Mouse (Mus musculus) ovary, adult 18-20 months (tissue): ENCODE data around the gene Slc29a1.

Source experiments
- DNase-seq: peaks from one replicate; pipeline ENCODE4 v3.0.0; 2022; ENCODE audit warnings: low spot score, mixed read lengths

Slc29a1 gene

DNA sequence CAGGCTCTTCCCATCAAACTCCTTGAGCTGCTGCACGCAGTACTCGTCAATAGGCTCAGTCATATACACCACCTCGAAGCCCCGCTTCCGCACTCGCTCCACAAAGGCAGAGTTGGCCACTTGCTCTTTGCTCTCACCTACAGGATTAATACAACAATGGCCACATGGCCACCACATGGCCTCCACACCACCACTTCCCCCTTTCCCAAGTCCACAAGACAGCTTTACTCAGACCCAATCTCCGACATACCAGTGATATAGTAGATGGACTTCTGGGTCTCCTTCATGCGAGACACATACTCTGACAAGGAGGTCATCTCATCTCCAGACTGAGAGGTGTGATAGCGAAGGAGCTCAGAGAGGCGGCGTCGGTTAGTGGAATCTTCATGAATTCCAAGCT is 30.4 kb downstream of the Slc29a1 start:
- DNase-seq = no peak

DNA sequence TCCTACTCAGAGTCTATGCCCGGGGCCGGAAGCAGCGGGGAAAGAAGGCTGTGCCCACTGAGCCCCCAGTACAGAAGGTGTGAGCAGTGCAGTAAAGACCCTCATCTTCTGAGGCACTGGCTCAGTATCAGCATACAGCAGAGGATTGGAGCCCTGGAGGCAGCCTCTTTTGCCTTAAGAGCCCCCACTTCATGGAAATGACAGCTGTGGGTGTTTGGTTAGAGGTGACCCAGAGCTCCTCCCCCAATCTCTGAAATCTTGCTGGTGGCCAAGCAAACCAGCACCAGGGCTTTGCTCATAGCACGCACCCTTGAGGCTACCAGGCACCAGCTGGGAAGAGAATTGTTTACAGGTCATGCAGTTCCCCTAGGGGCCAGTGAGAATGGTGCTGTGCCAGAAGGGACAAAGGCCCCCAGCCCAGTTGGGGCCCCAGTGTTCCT is 32.2 kb downstream of the Slc29a1 start:
- no peak for DNase-seq

DNA sequence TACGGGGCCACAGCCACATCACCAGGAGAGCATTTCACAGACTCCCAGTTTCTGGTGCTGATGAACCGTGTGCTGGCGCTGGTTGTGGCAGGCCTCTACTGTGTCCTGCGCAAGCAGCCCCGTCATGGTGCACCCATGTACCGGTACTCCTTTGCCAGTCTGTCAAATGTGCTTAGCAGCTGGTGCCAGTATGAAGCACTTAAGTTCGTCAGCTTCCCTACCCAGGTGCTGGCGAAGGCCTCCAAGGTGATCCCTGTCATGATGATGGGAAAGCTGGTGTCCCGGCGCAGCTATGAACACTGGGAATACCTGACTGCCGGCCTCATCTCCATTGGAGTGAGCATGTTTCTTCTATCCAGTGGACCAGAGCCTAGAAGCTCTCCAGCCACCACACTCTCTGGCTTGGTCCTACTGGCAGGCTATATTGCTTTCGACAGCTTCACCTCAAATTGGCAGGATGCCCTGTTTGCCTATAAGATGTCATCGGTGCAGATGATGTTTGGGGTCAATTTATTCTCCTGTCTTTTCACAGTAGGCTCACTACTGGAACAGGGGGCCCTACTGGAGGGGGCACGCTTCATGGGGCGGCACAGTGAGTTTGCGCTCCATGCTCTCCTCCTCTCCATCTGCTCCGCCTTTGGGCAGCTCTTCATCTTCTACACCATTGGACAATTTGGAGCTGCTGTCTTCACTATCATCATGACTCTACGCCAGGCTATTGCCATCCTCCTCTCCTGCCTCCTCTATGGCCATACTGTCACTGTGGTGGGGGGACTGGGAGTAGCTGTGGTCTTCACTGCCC is 32.8 kb downstream of the Slc29a1 start:
- no peak for DNase-seq

DNA sequence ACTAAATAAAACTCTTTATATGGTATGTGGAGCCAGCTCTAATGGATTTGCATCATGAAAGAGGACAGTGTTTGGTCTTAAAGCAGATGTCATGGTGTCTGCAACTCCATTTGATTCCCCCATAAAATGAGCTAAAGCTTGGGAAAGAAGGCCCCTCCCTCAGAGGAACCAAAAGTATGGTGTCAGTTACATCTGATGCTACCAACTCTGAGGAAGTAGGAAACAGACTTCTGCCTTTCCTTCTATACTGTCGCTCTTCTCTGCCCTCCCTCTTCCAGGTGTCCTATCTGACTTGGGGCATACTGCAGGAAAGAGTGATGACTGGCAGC is 33.4 kb downstream of the Slc29a1 start:
- no peak for DNase-seq

DNA sequence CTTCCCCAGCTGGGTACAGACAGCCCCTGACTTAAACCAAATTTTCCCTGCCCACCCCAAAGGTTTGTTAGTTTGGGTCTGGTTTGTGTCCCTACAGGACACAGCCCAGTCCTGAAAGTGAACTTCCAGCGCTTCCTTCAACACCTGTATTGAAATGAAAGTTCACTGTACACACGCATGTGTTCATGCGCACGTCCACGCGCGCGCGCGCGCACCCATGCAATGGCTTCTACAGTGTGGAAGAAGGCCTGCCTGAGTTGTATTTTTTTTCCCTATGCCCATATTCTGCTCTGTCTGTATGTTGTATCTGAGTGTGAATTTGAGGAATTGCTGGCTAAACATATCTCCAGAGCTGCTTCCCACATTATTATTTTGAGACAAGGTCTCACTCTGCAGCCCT is 34.3 kb downstream of the Slc29a1 start:
- DNase-seq = no peak

DNA sequence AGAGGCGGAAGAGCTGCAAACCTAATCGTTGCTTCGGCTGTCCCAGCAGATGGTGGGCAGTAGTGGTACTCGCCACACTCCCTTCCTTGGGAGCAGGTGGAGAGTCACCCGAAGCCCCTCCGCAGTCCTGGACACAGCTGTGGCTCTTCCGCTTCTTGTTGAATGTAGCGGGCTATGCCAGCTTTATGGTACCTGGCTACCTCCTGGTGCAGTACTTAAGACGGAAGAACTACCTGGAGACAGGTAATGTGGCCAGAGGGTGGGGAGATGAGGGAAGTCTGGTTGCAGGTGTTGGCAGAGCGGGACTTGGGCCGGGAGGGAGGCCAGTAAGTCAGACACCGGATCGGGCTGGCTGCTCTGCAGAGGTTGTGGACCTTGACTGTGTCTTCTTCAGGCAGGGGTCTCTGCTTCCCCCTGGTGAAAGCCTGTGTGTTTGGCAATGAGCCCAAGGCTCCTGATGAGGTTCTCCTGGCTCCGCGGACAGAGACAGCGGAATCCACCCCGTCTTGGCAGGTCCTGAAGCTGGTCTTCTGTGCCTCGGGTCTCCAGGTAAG is 34.8 kb downstream of the Slc29a1 start:
- DNase-seq = no peak

DNA sequence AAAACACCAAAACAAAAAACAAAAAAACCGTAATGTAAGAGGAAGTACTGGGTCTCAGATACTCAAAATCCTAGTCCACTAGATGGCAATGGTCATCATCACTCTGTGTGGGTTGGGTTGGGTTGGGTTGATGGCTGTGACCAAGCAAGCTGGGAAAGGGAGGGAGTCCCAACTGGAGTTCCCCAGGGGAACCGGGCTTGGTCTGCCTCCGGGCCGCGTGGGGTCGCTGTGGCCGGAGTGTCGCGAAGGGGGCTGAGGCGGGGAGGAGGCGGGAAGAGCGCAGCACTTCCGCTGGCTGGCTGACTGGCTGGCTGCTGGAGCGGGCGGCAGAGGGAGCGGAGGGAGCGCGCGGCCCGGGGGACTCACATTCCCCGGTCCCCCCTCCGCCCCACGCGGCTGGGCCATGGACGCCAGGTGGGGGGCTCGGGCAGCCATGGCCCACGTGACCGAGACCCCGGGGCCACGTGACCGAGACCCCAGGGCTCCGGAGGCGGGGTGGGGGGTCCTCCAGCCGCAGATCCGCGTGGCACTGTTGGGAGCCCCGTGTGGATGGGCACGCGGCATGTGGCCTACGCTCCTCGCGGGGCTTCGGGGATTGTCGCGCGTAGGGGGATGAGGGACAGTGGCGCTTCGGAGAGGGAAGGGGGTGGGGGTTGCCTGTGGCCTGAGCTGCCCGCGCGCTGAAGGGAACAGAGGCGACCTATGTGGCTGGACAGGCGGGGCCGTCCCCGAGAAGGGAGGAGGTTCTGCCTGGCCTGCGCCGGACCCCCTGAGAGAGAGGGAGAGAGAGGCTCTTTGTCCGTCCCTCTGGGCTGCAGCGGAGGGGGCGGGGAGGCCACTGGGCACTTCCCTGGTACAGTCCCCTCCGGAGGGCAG is 35.5 kb downstream of the Slc29a1 start, which contains the start of gene Slc35b2:
Gene Slc35b2, plus strand, starts transcription at position 220 of the 876 bp plus-strand sequence.
- peak; percentile 91 for DNase-seq

DNA sequence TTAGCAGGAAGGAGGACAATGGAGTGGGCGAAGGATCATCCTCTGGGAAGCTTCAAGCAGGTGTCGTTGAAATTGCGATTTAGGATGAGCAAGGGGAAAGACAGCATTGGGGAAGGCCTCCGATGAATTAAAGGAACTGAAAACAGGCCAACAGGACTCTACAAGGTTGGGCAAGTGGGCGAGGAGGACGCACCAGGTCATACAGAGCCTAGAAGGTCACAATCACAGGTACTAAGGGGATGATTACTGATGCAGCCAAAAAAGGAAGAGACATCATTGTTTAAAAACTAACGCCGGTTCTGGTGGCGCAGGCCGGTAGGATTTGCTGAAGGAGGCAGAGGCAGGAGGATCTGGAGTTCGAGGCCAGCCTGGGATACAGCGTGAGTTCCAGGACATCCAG is 36.2 kb downstream of the Slc29a1 start:
- no peak for DNase-seq

DNA sequence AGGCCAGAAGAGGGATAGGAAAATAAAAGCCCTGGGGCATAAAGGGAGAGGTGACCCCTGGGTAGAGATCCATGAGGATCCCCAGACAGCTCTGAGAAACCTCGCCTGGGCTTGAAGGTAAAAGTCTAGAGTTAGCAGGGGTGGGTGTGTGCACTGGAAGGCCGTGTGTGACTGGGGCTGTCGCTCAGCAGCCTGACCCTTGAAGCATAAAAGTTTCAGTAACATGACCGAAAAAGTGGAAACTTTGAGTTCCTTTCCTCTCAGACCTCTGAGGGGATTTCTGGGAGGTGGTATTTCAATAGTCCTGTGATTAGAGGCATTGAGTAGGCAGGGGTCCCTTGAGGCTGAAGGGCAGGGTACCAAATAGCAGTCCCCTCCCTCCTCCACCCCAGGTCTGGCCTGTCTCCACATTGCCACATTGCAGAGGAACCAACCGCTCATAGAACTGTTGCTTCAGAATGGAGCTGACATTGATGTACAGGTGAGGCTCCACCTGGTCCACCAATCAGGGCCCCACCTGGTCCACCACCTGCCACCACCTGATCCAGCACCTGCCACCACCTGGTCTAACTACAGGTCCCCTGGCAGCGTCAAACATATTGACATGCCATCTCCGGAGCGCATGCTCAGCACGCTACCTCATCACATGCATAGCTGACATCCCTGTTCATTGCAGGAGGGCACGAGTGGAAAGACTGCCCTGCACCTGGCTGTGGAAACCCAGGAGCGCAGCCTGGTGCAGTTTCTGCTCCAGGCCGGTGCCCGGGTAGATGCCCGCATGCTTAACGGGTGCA is 39.5 kb downstream of the Slc29a1 start:
- no peak for DNase-seq

DNA sequence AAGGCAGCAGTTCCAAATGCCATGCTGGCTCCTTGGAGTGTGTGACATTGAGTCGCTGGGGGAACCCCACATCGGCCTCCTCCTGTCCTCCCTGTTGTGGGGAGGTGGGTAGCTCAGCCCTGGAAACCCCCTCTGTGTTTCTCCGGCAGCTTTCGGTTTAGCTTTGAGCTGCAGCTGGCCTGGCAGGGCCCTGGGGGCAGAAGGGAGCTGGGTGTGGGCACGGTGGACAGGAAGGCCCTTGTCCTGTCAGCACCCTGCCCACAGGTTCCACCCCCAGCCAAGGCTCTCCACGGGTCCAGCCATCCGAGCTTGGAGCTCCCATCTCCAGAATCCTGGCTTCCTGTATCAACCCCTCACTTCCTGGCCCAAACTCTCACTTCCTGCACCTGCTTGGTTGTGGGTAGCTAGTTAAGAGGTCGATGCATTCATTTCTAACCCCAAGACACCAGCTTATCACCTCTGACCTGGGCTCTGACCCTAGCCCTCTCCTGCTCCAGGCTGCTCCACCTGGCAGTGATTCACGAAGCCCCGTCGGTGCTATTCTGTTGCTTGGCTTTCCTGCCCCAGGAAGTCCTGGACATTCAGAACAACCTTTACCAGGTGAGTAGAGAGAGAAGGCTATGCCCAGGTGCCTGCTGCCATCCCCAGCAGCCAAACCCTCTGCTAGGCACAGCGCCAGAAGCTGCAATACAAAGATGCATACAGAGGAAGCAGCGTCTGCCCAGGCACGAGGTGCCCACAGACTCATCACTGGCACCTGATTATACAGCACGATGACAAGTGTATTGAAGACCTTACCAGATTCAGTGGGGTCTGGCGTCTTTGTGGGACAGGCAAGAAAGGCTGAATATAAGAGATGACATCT is 41.2 kb downstream of the Slc29a1 start:
- DNase-seq = no peak

DNA sequence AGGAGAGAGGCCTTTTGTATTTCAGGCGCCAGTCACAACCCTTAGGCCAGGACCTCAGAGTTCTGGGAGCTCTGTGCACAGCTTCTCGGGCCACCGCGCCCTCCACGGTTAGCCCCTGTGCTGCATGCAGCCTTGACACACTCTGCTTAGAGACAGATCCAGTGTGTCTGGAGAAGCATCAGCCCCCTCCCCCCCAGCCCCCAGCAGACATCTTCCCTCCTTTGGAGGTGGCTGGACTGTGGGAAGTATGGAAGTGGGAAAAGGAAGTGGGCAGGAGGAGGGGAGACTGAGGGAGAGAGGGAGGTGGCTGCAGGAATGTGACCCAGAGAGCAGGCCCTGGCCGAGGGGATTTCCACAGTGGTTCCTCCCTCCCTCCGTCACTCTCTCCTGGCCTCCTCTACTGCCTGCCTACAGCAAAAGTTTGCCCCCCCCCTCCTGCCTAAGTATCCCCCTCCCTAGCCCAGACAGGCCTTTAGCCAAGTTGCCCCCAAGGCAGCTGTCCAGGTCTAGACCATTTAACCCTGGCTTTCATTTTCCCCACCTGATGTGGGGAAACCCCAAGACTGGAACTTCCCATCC is 42.1 kb downstream of the Slc29a1 start:
- no peak for DNase-seq

DNA sequence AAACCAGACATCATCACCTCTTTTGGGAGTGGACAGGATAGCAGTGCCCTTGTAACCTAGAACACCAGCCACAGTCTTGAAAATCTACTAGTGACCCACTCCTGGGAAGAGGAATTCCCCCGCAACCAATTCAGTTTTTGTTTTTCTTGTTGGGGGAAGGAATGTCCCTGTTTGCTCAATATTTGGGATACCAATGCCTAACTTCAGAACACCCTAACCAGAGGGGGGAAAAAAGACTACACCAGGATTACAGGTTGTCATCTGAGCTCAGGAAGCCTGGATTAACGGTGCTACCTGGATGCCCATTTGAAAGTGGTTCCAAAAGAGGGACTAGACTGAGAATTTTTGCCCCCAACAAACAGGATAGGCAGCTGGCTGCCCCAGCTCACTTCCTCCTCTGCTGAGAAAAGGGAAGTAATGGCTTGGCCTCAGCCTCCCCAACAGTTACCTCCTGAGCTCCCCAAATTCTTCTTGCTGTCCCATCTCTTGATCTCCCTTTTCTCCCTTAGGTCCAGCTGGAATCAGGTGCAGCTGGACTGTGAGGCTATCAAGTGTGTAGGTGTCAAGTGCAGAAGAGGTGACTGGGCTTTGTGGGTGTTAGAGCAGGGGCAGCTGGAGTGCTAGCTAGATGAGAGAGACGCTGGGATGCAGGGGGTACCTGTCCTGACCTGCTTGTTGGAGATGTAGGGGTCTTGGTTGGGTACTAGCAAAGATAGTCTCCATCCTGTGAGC is 42.7 kb downstream of the Slc29a1 start:
- DNase-seq = no peak

DNA sequence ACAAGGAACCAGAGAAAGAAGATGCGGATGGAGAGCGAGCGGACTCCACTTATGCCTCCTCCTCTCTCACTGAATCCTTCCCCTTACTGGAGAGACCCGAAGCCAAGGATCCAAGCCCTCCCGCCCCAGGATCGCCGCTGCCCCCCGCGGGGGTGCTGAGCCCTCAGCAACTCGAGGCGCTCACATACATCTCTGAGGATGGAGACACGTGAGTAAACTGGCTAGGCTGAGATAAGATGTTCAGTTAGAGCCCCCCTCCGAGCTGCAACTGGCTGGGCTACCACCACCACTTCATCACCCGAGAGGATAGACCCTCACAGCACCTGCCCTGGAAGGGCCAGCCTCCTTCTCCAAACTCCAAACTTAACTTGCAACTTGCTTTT is 43.3 kb downstream of the Slc29a1 start:
- no peak for DNase-seq

DNA sequence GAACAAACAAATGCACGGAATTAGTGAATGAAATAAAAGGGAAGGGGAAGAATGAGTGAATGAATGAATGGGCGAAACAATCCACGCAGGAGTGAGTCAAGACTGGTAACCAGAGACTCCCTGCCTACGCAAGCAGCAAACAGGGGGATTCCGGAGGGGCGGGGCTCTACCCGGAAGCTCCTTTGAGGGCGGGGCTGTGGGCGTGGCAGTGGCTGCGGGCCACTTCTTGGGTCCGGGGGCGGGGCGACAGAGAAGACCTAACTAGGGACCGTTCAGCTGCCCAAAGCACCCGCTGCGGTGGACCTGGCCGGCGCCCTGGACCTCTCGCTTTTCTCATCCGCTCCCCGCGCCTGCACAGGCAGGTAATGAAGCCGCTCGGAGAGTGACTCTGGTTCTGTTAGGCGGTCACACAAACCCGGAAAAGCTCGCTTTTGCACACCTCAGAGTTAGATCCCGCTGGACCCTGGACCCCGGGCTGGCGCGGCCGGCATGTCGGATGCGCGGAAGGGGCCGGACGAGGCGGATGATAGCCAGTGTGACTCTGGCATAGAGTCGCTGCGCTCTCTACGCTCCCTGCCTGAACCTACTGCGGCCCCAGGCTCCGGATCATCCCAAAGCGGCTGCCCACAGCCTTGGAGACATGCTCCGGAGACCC is 43.8 kb downstream of the Slc29a1 start, which contains the start of gene Nfkbie:
Gene Nfkbie, plus strand, starts transcription at position 252 of the 655 bp plus-strand sequence.
- peak; percentile 91 for DNase-seq

DNA sequence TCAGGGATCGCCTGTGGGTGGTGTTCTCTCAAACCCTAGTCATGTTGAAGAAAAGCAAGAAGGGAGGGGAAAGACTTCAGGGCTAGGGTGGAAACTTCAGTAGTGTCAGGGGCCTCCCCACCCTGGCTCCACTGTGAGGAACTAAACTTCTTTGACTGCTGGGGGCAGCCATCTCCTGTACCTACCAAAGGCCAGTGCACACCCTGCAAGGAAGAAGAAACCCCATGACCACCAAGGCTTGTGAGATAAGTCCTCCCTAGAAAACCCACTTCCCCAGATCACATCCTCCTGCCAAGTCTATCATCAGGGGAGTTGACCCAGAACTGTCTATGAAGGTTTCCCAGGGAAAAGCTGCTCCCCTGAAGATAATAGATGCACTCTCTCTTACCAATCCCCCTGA is 45.0 kb downstream of the Slc29a1 start:
- DNase-seq = no peak

DNA sequence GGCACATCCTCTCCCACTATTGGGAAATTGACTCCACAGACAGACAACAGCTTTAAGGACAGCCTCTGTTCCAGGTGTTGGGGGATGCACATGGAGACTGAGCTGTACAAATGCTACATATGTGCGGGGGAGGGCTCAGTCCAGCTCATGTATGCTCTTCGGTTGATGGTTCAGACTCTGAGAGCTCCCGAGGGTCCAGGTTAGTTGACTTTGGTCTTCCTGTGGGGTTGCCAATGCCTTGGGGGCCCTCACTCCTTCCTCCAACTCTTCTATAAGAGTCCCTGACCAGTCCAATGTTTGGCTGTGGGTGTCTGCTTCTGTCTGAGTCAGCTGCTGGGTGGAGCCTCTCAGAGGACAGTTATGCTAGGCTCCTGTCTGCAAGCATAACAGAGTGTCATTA is 46.3 kb downstream of the Slc29a1 start:
- DNase-seq = no peak

DNA sequence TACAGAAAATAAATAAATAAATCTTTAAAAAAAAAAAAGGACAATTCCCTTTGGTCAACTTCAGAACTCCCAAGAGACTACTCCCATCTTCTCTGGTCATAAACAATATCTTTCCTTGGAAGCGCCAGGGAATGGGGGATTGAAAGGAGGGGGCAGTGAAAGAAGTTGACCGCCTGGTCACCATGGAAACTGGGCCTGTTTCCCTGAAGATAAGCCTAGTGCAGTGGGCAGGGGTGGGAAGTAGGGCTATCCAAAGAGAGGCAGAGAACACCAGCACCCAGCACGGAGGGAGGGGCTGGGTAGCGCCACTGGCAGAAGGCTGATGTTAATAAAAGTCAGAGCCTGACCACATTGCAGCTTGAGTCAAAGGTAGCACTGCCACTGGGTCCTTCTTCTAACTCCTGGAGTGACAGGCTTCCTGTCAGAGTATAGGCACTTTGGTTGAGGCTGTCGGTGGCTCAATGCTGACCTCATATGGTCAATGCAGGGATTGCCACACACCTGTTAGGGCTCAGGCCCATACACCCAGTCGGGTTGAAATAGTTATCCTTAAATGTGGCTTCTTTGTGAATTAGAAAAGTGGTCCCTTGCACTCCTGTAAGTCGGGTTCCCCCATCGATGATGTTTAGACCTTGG is 47.5 kb downstream of the Slc29a1 start:
- DNase-seq = no peak

DNA sequence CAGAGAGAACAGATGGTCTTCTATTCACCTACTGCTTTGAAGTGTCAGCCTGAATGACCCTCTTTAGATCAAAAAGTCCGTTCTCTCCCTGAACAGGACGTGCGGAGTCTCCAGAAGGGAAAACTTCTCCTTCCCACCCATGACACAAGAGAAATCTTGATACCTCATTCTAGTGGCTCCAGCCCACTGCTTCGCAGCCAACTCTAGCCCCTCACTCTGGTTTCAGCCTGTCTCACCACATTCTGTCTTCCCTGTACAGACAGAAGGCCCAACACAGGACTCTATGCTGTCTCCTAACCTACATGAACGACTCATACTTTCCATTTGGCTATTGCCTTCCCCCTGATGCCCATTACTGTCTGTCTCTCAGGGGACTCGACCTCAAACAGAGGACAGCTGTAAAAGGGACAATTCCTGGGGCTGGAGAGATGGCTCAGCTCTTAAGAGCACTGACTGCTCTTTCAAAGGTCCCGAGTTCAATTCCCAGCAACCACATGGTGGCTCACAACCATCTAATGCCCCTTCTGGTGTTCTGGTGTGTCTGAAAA is 48.1 kb downstream of the Slc29a1 start:
- no peak for DNase-seq

DNA sequence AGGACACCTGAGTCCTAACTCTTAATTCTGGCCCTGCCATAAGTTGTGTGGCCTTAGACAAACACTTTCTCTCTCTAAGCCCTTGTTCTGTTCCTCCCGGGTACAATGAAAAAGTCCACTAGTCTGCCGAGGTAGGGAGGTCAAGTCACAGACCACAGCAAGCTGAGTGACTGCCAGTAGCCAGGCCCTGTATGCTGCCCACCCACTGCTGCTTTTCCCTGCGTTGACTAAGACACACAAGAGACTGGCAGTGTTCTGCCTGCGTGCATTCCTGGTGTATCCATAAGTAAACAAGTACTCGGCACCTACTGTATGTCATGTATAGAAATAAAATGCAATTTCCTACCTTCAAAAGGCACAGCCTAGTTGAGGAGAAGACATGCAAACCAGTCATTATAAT is 49.2 kb downstream of the Slc29a1 start:
- no peak for DNase-seq
